Mouse (Mus musculus) erythroblast, embryonic 14.5 days (primary cell): ENCODE measurements around the gene Cntn5.

Source experiments
- GATA1 ChIP-seq: IDR thresholded peaks from 2 replicates; pipeline ENCODE4 v1.6.1; 2012; ENCODE audit warnings: low read length, inconsistent platforms, mixed read lengths
- TAL1 ChIP-seq: IDR thresholded peaks from 3 replicates; pipeline ENCODE4 v1.6.1; 2012; ENCODE audit warnings: low read length, inconsistent platforms, mixed read lengths

DNA sequence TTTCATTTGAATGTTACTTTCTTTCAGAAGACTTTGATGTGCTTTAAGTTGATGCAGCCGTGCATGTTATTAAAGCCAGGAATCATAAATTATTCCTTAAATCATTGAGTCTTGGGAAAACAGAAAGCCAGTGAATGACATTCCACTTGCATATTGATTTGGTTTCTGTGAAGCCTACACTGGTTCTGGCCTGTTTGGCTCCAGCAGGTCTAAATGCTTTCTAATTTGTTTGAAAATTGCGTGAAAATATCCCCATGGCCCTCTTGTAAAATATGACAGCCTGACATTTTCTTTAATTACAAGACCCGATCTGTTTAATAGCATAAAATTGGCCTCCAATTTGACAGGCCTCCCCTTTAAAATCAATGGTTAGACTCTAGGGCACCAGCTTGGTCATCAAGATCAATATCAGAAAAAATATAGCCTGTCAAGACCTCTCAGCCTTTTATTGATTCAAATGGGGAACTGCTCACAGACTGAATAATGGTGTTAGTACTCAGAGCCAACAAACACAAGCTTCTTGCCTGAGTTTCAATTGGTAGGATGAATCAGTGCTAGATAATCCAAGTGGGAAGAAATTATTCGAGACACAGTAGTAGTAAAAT, 247.3 kb downstream of the Cntn5 start:
- TF ChIP-seq TAL1, result no peak
- TF ChIP-seq GATA1, result no peak
